Mouse (Mus musculus) liver, embryonic 14.5 days (tissue): ENCODE measurements around the gene Nsd1. TPM values are rescaled to one million over a fixed set of nuclear protein-coding genes. Genes with fewer than 3 reads are reported as not detected.

Experiments
- ATAC-seq: fragments of 200-750 bp; cut with Nextera tagmentation; 2 replicates; pipeline ENCODE4 v1.8.0; 2017; ENCODE audit warnings: moderate number of reproducible peaks, mild to moderate bottlenecking, moderate library complexity; ENCODE audit not compliant: insufficient read depth
- DNase-seq, 3 experiments: peaks; one replicate each; pipeline ENCODE4 v3.0.0-alpha.2; 2012 to 2013; ENCODE audit warnings: low read depth in 3 of 3, low spot score in 3 of 3
- H3K27ac ChIP-seq: fragments of 300-500 bp; sonication (generic); 2 replicates; pipeline ENCODE4 v1.5.1; 2014; ENCODE audit warnings: moderate library complexity, mild to moderate bottlenecking, control low read depth, inconsistent platforms
- H3K27me3 ChIP-seq: fragments of 300-500 bp; sonication (generic); 2 replicates; pipeline ENCODE4 v1.6.1; 2014; ENCODE audit warnings: mild to moderate bottlenecking, low read length, moderate library complexity; ENCODE audit not compliant: control insufficient read depth, insufficient read depth
- H3K36me3 ChIP-seq: fragments of 300-500 bp; sonication (generic); replicated peaks from 2 replicates; pipeline ENCODE4 v1.6.1; 2014; ENCODE audit warnings: low read depth; ENCODE audit not compliant: control insufficient read depth, insufficient read depth
- H3K4me1 ChIP-seq, 2 experiments: fragments of 200-500 bp in 1 of 2; fragments of 300-500 bp in 1 of 2; sonication (generic) in 1 of 2; replicated peaks; 2 replicates each; pipeline ENCODE4 v1.6.1; 2012 to 2014; ENCODE audit warnings: antibody characterized with exemption in 1 of 2, inconsistent platforms in 1 of 2, low read length in 1 of 2; ENCODE audit not compliant: control insufficient read depth in 2 of 2, insufficient read depth in 2 of 2
- H3K4me2 ChIP-seq: fragments of 300-500 bp; sonication (generic); 2 replicates; pipeline ENCODE4 v1.6.1; 2014; ENCODE audit warnings: low read depth, mild to moderate bottlenecking, control low read depth, moderate library complexity
- H3K4me3 ChIP-seq, 2 experiments: fragments of 200-500 bp in 1 of 2; fragments of 300-500 bp in 1 of 2; sonication (generic) in 1 of 2; 2 replicates each; pipeline ENCODE4 v1.5.1; 2012 to 2014; ENCODE audit warnings: low read depth in 2 of 2, low read length in 2 of 2, mild to moderate bottlenecking in 2 of 2, control low read depth in 1 of 2, inconsistent platforms in 1 of 2, moderate library complexity in 1 of 2; ENCODE audit not compliant: insufficient read depth in 1 of 2
- H3K9ac ChIP-seq: fragments of 300-500 bp; sonication (generic); replicated peaks from 2 replicates; pipeline ENCODE4 v1.6.1; 2014; ENCODE audit warnings: mild to moderate bottlenecking, control low read depth, moderate library complexity
- H3K9me3 ChIP-seq: fragments of 300-500 bp; sonication (generic); 2 replicates; pipeline ENCODE4 v1.6.1; 2016; ENCODE audit warnings: low read length, mixed read lengths; ENCODE audit not compliant: control insufficient read depth
- CTCF ChIP-seq: IDR thresholded peaks from 2 replicates; pipeline ENCODE4 v1.5.1; 2016; ENCODE audit warnings: antibody characterized with exemption, low read depth, control low read depth
- EP300 ChIP-seq: IDR thresholded peaks from 2 replicates; pipeline ENCODE4 v1.6.1; 2016; ENCODE audit warnings: antibody characterized with exemption, low read depth
- WGBS: fragments of 180-500 bp; shearing (Covaris S2); extraction: QIAGEN DNeasy Blood & Tissue Kit; methylation state at CpG from one replicate; pipeline ENCODE4 v1.1.7; 2014; ENCODE audit not compliant: insufficient replicate concordance; 5-methylcytosine and 5-hydroxymethylcytosine counted together
- polyA plus RNA-seq, 2 experiments: library from polyadenylated mRNA; depleted of rRNA in 1 of 2; stranded (reverse) in 1 of 2; unstranded in 1 of 2; fragments of >200 nt; fragmentation: Nextera tagmentation in 1 of 2; extraction: Ambion mirVana in 1 of 2; gene quantifications; 2 replicates each; pipeline versions ENCODE4 v1.2.1 to v1.2.3; 2012 to 2014

Gene Nsd1
- polyA plus RNA-seq, 2 experiments, result 8.0 to 13.8 TPM

GRCm38 (mm10) chr13:55328641-55329040, 119.1 kb downstream of the Nsd1 start:
- H3K4me3 ChIP-seq, result peak overlapping the region; percentile 78 to 97
- ATAC-seq (no peak), DNase-seq (no peak)
- peaks cover 38% of the 10 kb centered on the region for H3K36me3 ChIP-seq
- H3K9me3 ChIP-seq, result no peaks in the 10 kb centered on the region
- H3K27me3 ChIP-seq, result no peaks in the 10 kb centered on the region
- peak overlapping the region; percentile 98 for H3K4me2 ChIP-seq
- TF ChIP-seq EP300 (no peak), CTCF (no peak)
- peak overlapping the region; percentile 91 for H3K9ac ChIP-seq
- peaks cover 9 to 22% of the 10 kb centered on the region in 2 experiments for H3K4me1 ChIP-seq
- peak overlapping the region; percentile 43 for H3K27ac ChIP-seq
- WGBS, result 71% methylated on average over 4 of the region's 4 CpGs

GRCm38 (mm10) chr13:55329109-55329682, 119.6 kb downstream of the Nsd1 start:
- H3K36me3 ChIP-seq, result peaks cover 33% of the 10 kb centered on the region
- ATAC-seq, result peak; percentile 35

GRCm38 (mm10) chr13:55329683-55330566, 120.3 kb downstream of the Nsd1 start, which contains the start of gene Mxd3:
Gene Mxd3 (minus strand): TSS chr13:55329823.
- H3K27me3 ChIP-seq, result no peaks in the 10 kb centered on the region
- peak within 1 kb of the TSS; percentile 78 to 97 for H3K4me3 ChIP-seq
- H3K9me3 ChIP-seq, result no peaks in the 10 kb centered on the region
- H3K4me1 ChIP-seq, result peaks cover 9 to 20% of the 10 kb centered on the region in 2 experiments
- peaks cover 28% of the 10 kb centered on the region for H3K36me3 ChIP-seq
- no peak for TF ChIP-seq EP300
- no peak; the same call in 1 of the 2 replicates for TF ChIP-seq CTCF
- DNase-seq (peak; percentile 83 to 86 (median 84)), ATAC-seq (peak; percentile 89)
- under 1% methylated on average over 81 of the region's 82 CpGs for WGBS
- peak within 1 kb of the TSS; percentile 91 for H3K27ac ChIP-seq
- peak within 1 kb of the TSS; percentile 91 for H3K9ac ChIP-seq
- H3K4me2 ChIP-seq, result peak within 1 kb of the TSS; percentile 98

More at GRCm38 (mm10) chr13:55329109-55329682, 119.6 kb downstream of the Nsd1 start:
- Histone ChIP-seq H3K4me3 (peak overlapping the region; percentile 78 to 97), H3K9me3 (no peaks in the 10 kb centered on the region), H3K4me2 (peak overlapping the region; percentile 98), H3K27me3 (no peaks in the 10 kb centered on the region), H3K27ac (peak overlapping the region; percentile 76), H3K4me1 (peaks cover 9 to 20% of the 10 kb centered on the region in 2 experiments), H3K9ac (peak overlapping the region; percentile 91)
- no peak for DNase-seq
- WGBS, result 2% methylated on average over 29 of the region's 29 CpGs
- TF ChIP-seq CTCF (no peak), EP300 (no peak)

- Histone ChIP-seq H3K4me2 (peak overlapping the region; percentile 98), H3K36me3 (peaks cover 19% of the 10 kb centered on the region), H3K9me3 (no peaks in the 10 kb centered on the region), H3K27ac (peak overlapping the region; percentile 91), H3K27me3 (no peaks in the 10 kb centered on the region), H3K9ac (peak overlapping the region; percentile 85), H3K4me3 (peak overlapping the region; percentile 68 to 97), H3K4me1 (peaks cover 9 to 20% of the 10 kb centered on the region in 2 experiments)
- ATAC-seq (no peak), DNase-seq (no peak)
- TF ChIP-seq EP300 (no peak), CTCF (peak; percentile 73; the same call in 1 of the 2 replicates)
- 55% methylated on average over 14 of the region's 14 CpGs for WGBS
Measured at GRCm38 (mm10) chr13:55330567-55331400, 121.2 kb downstream of the Nsd1 start.
